Mouse (Mus musculus): ENCODE results near the gene Tcte1. TPM values are rescaled to one million over a fixed set of nuclear protein-coding genes. Genes with fewer than 3 reads are reported as not detected.
A peak's percentile ranks its signal among the peaks of the same experiment; 100 is the strongest.

The Tcte1 gene
- polyA plus RNA-seq (2016; fragmentation: Nextera tagmentation; extraction: Ambion mirVana): 1.1 TPM in 2 replicates

GRCm38 (mm10) chr17:45523263-45523662 is at the start of gene Tcte1:
Tcte1 (plus strand) TSS chr17:45523434.
- peaks cover 38% of the 10 kb centered on the region for H3K4me1 ChIP-seq
- peak within 1 kb of the TSS; percentile 62 for H3K4me3 ChIP-seq
- no peaks in the 10 kb centered on the region for H3K9me3 ChIP-seq
- DNase-seq (ENCODE audit: low spot score): peak; percentile 85
- H3K27ac ChIP-seq (replicated peaks): peak within 1 kb of the TSS; percentile 79
- peaks cover 29% of the 10 kb centered on the region for H3K36me3 ChIP-seq (replicated peaks)
- WGBS: under 1% methylated on average over 21 of the region's 21 CpGs
- H3K27me3 ChIP-seq (replicated peaks; ENCODE audit: low read depth, poor library complexity, severe bottlenecking): peaks cover 49% of the 10 kb centered on the region

- no peaks in the 10 kb centered on the region for H3K9me3 ChIP-seq
- H3K27me3 ChIP-seq (replicated peaks; ENCODE audit: low read depth, poor library complexity, severe bottlenecking): peaks cover 55% of the 10 kb centered on the region
- DNase-seq (ENCODE audit: low spot score): no peak
- no peaks in the 10 kb centered on the region for H3K36me3 ChIP-seq (replicated peaks)
- WGBS: 80% methylated on average over 6 of the region's 6 CpGs
- no peak overlapping the region for H3K27ac ChIP-seq (replicated peaks)
- H3K4me3 ChIP-seq: no peak overlapping the region
- peaks cover 17% of the 10 kb centered on the region for H3K4me1 ChIP-seq
Observed at GRCm38 (mm10) chr17:45473667-45474066, 49.6 kb upstream of the Tcte1 start.

- Histone ChIP-seq H3K27me3 (replicated peaks; ENCODE audit: low read depth, poor library complexity, severe bottlenecking) (peaks cover 55% of the 10 kb centered on the region), H3K9me3 (no peaks in the 10 kb centered on the region), H3K4me3 (peak overlapping the region; percentile 59), H3K36me3 (replicated peaks) (no peaks in the 10 kb centered on the region), H3K4me1 (peaks cover 17% of the 10 kb centered on the region), H3K27ac (replicated peaks) (no peak overlapping the region)
- DNase-seq (ENCODE audit: low spot score): no peak
- 75% methylated on average over 8 of the region's 8 CpGs for WGBS
Observed at GRCm38 (mm10) chr17:45474146-45474545, 49.1 kb upstream of the Tcte1 start.

GRCm38 (mm10) chr17:45474669-45475465 is 48.4 kb upstream of the Tcte1 start, which contains the start of gene Spats1:
Spats1 (minus strand) TSS chr17:45475415.
- Histone ChIP-seq H3K4me3 (peak within 1 kb of the TSS; percentile 59), H3K36me3 (replicated peaks) (no peaks in the 10 kb centered on the region), H3K9me3 (no peaks in the 10 kb centered on the region), H3K27ac (replicated peaks) (peak within 1 kb of the TSS; percentile 30; the same call in 1 of the 2 replicates), H3K27me3 (replicated peaks; ENCODE audit: low read depth, poor library complexity, severe bottlenecking) (peaks cover 55% of the 10 kb centered on the region), H3K4me1 (peaks cover 17% of the 10 kb centered on the region)
- peak; percentile 77 for DNase-seq (ENCODE audit: low spot score)
- 6% methylated on average over 30 of the region's 30 CpGs for WGBS

GRCm38 (mm10) chr17:45478234-45478825 is 44.9 kb upstream of the Tcte1 start:
- H3K27me3 ChIP-seq (replicated peaks; ENCODE audit: low read depth, poor library complexity, severe bottlenecking): peaks cover 53% of the 10 kb centered on the region
- peaks cover 17% of the 10 kb centered on the region for H3K4me1 ChIP-seq
- no peaks in the 10 kb centered on the region for H3K36me3 ChIP-seq (replicated peaks)
- WGBS: 20% methylated on average over 12 of the region's 12 CpGs
- H3K4me3 ChIP-seq: no peak overlapping the region
- peaks cover 10% of the 10 kb centered on the region; the same call in 1 of the 2 replicates for H3K9me3 ChIP-seq
- H3K27ac ChIP-seq (replicated peaks): no peak overlapping the region
- peak; percentile 89 for DNase-seq (ENCODE audit: low spot score)

- H3K36me3 ChIP-seq (replicated peaks): no peaks in the 10 kb centered on the region
- no peak overlapping the region for H3K27ac ChIP-seq (replicated peaks)
- H3K4me1 ChIP-seq: peaks cover 8% of the 10 kb centered on the region; the same call in 1 of the 2 replicates
- 34% methylated on average over 2 of the region's 2 CpGs for WGBS
- H3K27me3 ChIP-seq (replicated peaks; ENCODE audit: low read depth, poor library complexity, severe bottlenecking): peaks cover 32% of the 10 kb centered on the region
- peaks cover 10% of the 10 kb centered on the region; the same call in 1 of the 2 replicates for H3K9me3 ChIP-seq
- H3K4me3 ChIP-seq: no peak overlapping the region
- DNase-seq (ENCODE audit: low spot score): no peak
Observed at GRCm38 (mm10) chr17:45480429-45480828, 42.8 kb upstream of the Tcte1 start.

GRCm38 (mm10) chr17:45485581-45485980 is 37.7 kb upstream of the Tcte1 start:
- Histone ChIP-seq H3K36me3 (replicated peaks) (no peaks in the 10 kb centered on the region), H3K27me3 (replicated peaks; ENCODE audit: low read depth, poor library complexity, severe bottlenecking) (no peaks in the 10 kb centered on the region), H3K4me1 (no peaks in the 10 kb centered on the region), H3K4me3 (no peak overlapping the region), H3K27ac (replicated peaks) (no peak overlapping the region), H3K9me3 (peaks cover 10% of the 10 kb centered on the region; the same call in 1 of the 2 replicates)
- WGBS: 88% methylated on average over 7 of the region's 7 CpGs
- DNase-seq (ENCODE audit: low spot score): no peak

GRCm38 (mm10) chr17:45487216-45487615 is 36.0 kb upstream of the Tcte1 start:
- no peak for DNase-seq (ENCODE audit: low spot score)
- Histone ChIP-seq H3K27me3 (replicated peaks; ENCODE audit: low read depth, poor library complexity, severe bottlenecking) (no peaks in the 10 kb centered on the region), H3K4me1 (no peaks in the 10 kb centered on the region), H3K27ac (replicated peaks) (no peak overlapping the region), H3K9me3 (no peaks in the 10 kb centered on the region), H3K4me3 (no peak overlapping the region), H3K36me3 (replicated peaks) (no peaks in the 10 kb centered on the region)
- 20% methylated on average over 5 of the region's 5 CpGs for WGBS

GRCm38 (mm10) chr17:45488321-45489254 is 34.6 kb upstream of the Tcte1 start:
- 88% methylated on average over 23 of the region's 23 CpGs for WGBS
- no peaks in the 10 kb centered on the region for H3K36me3 ChIP-seq (replicated peaks)
- H3K9me3 ChIP-seq: no peaks in the 10 kb centered on the region
- no peak for DNase-seq (ENCODE audit: low spot score)
- no peak overlapping the region for H3K27ac ChIP-seq (replicated peaks)
- no peaks in the 10 kb centered on the region for H3K27me3 ChIP-seq (replicated peaks; ENCODE audit: low read depth, poor library complexity, severe bottlenecking)
- H3K4me1 ChIP-seq: no peaks in the 10 kb centered on the region
- no peak overlapping the region for H3K4me3 ChIP-seq

- no peak for DNase-seq (ENCODE audit: low spot score)
- H3K4me1 ChIP-seq: peaks cover 7% of the 10 kb centered on the region
- H3K27me3 ChIP-seq (replicated peaks; ENCODE audit: low read depth, poor library complexity, severe bottlenecking): no peaks in the 10 kb centered on the region
- no peak overlapping the region for H3K4me3 ChIP-seq
- no peaks in the 10 kb centered on the region for H3K36me3 ChIP-seq (replicated peaks)
- no peak overlapping the region for H3K27ac ChIP-seq (replicated peaks)
- WGBS: 90% methylated on average over 6 of the region's 6 CpGs
- no peaks in the 10 kb centered on the region for H3K9me3 ChIP-seq
Observed at GRCm38 (mm10) chr17:45489736-45490135, 33.5 kb upstream of the Tcte1 start.

- no peak overlapping the region for H3K27ac ChIP-seq (replicated peaks)
- H3K36me3 ChIP-seq (replicated peaks): no peaks in the 10 kb centered on the region
- H3K9me3 ChIP-seq: no peaks in the 10 kb centered on the region
- 0 out of 2 replicates have a peak, but pooled peaks cover 2% of the 10 kb centered on the region for H3K27me3 ChIP-seq (replicated peaks; ENCODE audit: low read depth, poor library complexity, severe bottlenecking)
- peaks cover 11% of the 10 kb centered on the region for H3K4me1 ChIP-seq
- 77% methylated on average over 13 of the region's 13 CpGs for WGBS
- no peak for DNase-seq (ENCODE audit: low spot score)
- H3K4me3 ChIP-seq: no peak overlapping the region
Observed at GRCm38 (mm10) chr17:45490532-45491154, 32.6 kb upstream of the Tcte1 start.

- H3K27me3 ChIP-seq (replicated peaks; ENCODE audit: low read depth, poor library complexity, severe bottlenecking): 0 out of 2 replicates have a peak, but pooled peaks cover 5% of the 10 kb centered on the region
- H3K36me3 ChIP-seq (replicated peaks): no peaks in the 10 kb centered on the region
- no peak overlapping the region for H3K27ac ChIP-seq (replicated peaks)
- H3K4me3 ChIP-seq: no peak overlapping the region
- peaks cover 12% of the 10 kb centered on the region for H3K4me1 ChIP-seq
- no peaks in the 10 kb centered on the region for H3K9me3 ChIP-seq
- WGBS: 77% methylated on average over 11 of the region's 11 CpGs
- DNase-seq (ENCODE audit: low spot score): no peak
Observed at GRCm38 (mm10) chr17:45495398-45495797, 27.8 kb upstream of the Tcte1 start.
